Mouse (Mus musculus) c-Kit-negative CD71-positive TER-119-positive erythroid progenitor cells, embryonic 14.5 days (primary cell): ENCODE results near the gene Dcaf15.

Experiments used
- DNase-seq: peaks from one replicate; pipeline ENCODE4 v3.0.0-alpha.2; 2013; ENCODE audit warnings: low read depth, low spot score

Dcaf15 gene

DNA sequence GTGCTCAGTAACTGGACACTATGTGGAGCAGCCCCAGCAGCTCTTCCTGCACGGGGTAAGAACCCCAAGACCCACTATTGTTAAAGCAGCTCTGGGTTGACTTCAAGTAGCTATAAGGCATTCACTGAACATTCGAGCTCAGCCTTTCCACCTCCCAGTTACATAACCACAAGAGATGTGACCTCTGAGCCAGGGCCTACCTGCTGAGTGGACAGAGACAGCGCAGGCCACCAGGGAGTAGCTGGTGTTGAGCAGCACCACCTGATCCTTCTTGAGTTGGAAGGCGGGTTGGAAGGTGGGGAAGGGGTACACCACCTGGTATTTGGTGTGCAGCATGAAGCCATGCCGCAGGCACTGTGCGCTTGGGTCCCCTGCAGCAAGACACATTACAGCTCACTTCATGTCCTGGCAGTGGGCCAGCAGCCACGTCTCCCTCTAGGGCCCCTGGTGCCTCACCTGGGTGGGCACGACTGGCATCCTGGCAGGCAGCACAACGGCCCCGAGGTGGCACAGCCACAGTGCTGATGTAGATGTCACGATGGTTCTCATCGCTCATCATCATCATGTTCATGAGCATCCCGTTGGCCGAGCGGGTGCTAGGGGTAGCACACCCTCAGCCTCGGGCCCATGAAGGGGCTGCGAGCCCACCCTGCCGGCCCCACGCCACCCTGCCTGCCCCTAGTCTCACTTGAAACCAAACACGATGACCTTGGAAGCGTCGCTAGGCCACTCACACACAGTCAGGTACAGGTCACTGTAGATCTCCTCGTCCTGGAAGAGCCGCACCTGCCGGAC lies 2.9 kb downstream of the Dcaf15 start:
- no peak for DNase-seq

DNA sequence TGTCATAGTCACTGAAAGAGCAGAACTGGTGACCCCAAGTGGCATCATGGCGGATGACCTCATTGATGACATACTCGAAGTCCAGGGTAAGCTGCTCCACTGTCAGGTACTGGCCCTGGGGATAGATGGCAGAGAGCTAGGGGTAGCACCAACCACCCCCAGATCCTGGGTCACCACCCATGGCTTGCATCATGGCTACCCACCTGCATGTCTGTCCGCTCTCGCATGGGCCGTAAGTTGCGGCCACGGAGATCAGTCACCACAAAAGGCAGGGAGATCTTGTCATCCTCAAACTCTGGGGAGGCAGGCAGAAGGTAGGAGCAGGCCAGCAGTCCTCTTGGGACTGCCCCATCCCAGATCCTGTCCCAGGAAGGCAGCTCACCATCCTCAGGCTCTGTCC lies 6.2 kb downstream of the Dcaf15 start:
- no peak for DNase-seq

DNA sequence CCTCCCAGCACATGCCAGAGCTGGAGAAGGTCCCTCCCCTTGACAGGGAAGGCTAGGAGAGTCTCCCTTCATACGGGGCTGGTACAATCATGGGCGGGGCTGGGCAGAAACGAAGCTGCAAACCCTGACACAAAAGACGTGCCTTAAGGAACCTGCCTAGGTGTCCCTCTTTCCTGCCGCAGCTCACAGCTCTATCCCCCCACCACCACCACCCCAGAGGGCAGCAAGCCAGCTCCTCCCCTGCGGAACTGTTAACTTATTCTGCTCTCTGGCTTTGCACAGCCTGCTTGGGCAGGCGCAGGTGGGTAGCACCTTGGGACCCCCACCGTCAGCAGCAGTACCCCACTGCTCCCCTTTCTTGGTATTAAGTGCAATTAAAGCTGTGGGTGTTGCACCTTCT lies 8.5 kb downstream of the Dcaf15 start:
- no peak for DNase-seq

DNA sequence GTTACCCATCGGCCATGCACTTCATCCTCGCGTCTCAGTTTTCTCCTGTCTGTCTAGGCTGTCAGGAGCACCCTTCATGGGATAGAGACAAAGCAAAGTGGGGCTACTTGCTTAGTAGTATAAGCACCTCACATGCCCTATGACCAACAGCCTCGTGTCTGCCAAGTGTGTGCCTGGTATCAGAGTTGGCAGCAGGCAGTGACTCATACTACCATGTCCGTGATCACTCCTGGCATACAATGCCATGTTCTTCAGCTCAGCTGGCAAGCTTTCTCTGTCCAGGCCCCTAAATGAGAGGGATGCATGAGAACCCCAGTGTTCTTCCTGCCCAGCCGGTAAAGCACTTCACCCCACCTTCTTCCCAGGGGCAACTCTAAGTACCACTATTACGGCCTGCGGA lies 14.0 kb downstream of the Dcaf15 start:
- no peak for DNase-seq

DNA sequence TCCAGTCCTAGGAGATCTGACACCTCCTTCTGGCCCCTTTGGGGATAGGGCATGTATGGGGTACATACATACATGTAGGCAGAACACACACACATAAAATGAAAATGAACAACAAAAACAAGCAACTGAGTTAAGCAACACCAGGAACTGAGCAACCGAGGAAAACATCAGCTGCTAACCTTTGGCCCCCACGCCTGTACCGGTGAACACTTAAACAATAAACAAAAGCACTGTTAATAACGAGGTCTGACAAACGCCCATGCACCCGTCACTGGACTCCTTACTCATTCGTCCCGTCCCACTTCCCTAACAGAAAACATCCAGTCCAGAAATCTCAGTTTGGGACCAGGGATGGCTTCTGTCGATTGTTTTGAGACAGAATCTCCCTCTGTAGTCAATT lies 15.3 kb downstream of the Dcaf15 start:
- no peak for DNase-seq

DNA sequence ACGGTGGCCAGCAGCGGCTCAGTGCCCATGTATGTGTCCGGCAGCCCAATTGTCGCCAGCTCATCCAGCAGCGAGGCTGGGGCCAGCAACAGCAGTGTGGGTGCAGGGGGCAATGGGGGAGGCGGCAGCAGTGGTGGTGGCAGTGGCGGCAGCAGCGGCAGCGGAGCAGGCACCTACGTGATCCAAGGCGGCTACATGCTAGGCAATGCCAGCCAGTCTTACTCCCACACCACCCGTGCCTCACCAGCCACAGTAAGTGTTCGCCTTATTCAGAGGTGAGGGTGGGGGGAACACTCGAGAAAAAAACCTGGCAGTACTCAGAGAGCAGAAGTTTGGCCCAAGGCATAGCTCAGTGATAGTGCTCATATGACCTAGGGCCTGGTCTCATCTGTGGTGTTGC lies 16.7 kb downstream of the Dcaf15 start:
- no peak for DNase-seq

DNA sequence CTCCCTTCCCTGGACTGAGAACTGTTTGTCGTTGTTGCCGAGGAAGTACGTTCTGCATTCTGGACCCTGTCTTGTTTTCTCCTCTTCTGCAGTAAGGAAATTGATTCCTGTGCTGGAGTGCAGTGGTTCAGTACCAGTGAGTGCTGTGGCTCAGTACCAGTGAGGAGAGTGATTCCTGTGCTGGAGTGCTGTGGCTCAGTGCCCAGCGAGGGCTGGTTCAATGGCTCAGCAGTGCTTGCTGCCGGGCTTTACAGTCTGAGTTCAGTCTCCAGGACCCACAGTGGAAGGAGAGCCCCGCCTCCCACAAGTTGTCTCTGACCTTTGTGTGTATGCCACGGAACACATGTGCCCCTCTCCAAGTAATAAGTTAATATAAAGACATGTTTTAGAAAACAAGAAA lies 17.4 kb downstream of the Dcaf15 start:
- no peak for DNase-seq

DNA sequence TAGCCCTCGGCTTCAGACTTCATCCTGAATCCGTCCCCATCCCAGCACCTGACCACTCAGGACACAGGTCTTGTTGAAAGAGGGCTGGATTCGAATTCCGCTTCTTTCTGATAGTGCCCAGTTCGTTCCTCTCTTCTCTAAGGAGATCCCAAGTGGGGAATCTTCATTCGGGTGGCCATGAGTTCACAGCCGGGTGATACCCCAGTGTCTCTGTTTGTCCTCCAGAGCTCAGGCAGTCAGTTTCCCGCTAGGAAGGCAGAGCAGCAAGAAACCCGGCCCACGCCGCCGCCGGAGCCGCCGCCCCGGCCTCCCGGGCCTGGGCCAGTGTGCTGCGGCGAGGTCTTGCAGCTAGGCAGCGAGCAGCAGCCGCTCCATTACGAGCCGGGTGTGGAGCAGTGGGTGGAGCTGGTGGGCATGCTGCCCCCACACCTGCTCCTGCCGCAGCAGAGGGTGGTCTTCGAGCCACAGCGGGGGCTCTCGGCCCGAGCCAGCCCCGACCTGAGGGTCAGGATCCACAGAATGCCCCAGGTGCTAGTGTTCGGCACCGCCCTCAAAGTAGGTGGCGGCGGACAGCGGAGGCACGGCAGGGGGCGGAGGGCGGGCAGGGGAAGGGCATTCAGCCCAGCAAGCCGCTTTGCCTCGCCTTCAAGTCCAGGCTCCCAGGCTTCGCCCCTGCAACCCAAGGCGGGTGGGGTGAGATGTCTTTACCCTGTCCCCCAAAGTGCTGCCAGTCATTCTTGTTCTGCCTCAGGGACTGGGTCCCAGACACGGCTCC lies 20.0 kb downstream of the Dcaf15 start:
- DNase-seq, result no peak

DNA sequence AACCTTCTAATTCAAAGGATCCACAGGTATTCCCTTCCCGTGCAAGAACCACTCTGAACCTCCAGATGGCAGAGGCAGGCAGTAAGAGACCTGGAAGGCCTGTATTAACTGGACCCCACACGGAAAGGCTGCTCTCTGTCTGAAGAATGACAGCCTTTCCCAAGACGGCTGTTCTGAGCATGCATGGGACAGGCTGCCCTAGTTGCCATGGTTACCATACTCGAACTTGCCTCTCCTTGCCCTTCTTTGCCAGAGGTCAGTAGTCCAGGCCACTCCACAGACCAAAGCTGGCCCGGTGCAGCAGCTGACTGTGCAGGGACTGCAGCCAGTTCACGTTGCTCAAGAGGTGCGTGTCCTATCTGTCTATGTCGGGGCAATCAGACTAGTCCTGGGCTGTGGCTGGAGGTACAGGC lies 20.7 kb downstream of the Dcaf15 start:
- DNase-seq, result no peak

DNA sequence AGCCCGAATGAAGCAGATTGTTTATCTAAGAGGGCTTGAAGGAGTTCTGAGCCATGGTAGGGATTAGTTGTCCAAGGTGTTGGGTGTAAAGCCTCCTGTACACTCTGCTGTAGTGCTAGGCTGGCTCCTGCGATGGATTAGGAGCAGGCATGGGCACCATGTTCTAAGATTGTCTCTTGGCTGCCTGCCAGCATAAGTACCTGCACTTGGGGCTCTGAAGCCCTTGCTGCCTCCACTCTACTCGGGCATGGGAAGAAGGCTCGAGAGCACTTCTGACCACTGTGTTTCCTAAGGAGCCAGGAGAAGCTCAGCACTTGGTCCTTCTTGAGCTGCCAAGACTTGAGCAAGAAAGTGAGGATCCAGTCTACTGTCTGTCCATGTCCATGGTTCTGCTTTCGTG lies 25.4 kb downstream of the Dcaf15 start:
- no peak for DNase-seq

DNA sequence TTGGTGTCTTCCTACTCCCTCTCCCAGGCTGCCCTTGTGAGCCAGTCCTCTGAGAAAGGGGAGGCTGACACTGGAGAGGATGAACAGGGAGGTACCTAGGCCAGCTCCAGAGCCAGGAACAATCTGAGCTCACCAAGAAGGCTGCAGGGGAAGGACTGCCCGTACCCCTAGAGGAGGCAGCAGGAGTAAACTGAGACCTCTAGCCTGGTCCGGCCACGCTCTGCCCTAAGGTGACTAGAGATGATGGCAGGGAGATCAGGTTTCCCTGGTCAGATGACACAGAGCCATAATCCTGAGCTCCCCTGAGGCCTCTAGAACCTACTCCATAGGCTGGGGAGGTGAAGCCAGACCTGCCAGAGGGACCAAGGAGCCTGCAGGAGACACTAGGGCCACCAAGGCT lies 27.7 kb downstream of the Dcaf15 start:
- DNase-seq, result no peak

DNA sequence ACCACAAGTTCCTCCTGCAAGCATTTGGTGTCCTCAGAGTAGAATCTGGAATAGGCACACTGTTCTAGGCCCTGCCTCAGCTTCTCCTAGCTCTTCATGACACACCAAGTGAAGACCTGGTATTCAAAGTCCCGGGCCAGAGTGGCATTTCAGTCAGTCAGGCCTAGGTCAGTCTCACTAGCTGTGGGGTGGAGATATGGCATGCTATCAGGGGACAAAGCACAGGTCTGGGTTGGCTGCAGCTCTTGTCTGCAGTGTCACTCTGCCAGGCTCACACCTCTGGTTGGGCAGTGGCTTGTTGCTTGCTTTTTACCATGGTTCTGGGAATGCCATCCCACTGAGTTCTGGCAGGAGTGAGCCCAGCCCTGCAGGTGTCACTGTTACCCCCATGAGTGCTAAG lies 28.2 kb downstream of the Dcaf15 start:
- no peak for DNase-seq

DNA sequence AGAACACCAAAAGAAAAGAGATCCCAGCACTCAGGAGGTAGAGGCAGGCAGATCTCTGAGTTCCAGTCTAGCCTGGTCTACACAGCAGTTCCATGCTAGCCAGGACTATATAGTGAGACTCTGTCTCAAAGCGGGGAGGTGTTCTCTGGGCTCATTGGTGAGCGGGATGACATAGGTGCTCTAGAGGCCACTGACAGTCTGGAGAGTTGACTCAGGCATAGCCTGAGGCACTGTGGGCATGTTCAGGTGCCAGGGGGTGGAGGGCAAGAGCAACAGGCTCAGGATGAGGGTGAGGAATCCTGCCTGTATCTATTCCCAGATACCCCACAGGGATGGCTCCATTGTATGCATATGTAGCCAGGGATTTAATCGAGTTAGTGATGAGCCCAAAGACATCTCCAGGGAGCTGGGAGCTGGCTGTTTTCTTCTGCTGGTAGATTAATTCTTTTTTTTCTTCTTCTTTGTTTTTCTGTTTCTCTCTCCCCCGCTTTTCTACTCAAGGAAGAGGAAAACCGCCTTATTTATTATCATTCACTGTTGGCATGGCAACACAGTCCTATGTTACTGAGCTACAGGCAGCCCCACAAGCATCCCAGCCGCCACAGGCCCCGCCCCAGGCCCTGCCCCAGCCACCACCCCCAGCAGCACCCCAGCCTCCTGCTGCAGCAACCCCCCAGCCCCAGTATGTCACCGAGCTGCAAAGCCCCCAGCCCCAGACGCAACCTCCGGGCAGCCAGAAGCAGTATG lies 31.2 kb downstream of the Dcaf15 start:
- DNase-seq, result no peak

DNA sequence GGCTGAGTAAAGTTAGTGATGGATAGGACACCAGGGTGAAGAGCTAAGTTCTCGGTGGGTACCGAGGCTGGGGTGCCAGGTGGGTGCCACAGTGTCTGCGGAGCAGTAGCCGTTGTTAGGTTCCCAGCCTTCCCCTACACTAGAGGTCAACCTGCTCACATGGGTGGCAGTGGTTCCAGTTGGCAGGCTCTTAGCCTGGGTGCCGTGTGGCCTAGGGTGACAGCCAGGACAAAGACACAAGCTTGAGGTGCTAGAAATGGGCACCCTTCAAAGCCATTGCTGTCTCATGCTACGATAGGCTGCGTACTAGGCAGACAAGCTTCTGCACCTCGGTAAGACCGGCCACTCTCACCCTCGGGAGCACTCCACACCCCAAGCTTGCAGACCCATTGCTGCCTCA lies 32.2 kb downstream of the Dcaf15 start:
- no peak for DNase-seq

DNA sequence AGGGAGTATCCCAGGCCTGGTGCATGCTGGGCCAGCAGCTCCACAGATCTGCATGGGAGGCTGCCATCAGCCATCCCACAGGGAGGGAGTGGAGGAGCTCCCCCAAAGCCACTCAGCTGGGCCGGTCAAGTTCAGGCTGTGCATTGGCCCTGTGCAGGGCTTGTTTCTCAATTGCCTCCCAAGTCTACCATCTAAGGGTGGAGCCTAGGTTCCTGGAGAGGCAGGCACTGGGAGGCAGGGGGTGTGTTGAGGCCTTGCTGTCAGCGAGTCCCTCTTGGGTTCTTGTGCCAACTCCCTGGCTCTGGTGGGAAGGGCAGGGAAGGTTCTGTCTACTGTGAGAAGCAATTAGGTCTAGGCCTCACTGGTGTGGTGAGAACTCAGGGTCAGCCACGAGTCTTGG lies 32.6 kb downstream of the Dcaf15 start:
- no peak for DNase-seq

DNA sequence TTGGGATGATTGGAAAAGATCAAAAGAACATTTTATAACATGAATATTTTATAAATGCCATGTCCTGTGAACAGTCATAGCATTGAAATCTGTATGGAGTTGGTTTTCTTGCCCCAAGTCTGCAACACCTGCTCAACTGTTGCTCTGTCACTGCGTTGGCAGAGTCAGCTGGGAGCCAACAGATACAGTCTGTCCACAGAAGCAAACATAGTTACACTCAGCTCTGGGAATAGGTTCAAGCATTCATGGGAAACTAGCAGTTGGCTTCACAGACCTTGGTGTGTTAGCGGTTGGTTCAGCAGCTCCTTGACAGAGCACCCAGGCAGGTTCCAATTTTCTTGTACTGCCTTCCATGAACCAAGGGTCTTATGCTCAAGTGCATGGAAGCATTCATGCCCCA lies 33.9 kb downstream of the Dcaf15 start:
- DNase-seq, result no peak

DNA sequence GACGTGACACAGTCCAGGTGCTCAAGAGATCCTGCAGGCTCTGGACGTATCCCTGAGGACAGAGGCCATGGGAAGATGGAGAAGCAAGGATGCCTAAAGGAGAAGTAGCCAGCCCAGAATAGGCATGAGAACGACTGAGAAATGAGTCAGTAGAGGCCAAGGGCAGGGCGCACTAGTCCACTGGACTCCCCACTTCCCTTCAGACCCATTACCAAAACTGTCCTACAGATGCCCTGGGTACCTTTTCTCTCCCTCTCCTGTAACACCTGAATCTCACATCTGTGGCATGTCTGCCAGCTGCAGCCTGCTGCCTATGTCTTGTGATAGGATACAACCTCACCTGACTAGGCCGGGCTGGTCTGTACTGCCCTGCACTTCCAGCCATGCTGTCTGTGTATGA lies 34.3 kb downstream of the Dcaf15 start:
- DNase-seq, result no peak

DNA sequence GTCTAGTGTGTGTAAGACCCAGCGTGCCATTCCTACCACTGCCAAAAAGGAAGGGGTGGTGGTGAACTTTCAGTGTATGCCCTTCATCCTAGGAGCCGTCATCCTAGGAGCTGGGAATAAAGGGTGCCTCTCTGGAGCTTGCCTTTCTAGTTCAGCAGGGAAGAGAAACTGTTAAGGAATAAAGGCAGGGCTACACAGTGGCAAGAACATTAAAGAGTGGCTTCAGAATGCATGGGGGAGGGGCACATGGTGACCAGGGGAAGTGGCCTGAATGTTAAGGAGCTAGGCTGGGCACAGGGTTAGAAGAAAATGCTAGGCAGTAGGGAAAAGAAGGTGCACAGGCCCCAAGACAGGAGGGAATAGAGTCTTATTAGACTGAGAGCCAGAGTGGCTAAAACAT lies 34.8 kb downstream of the Dcaf15 start:
- no peak for DNase-seq

DNA sequence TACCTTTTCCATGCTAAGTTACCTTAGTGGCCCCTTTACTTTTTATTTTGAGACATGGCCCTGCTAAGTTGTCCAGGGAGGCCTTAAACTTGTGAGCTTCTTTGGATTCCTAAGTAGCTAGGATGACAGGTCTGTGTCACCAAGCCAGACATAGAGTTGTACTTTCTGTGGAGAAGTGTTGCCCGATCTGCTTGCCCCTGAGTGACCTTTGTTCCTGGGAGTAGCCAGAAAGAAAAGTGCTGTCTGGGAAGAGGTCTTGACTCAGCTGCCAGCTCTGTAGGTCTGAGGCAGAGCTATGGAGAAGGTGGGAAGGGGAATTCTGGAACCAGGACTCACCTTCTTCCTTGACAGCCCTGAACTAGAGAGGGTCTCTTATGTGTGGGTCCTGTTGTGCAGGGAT lies 35.4 kb downstream of the Dcaf15 start:
- DNase-seq, result no peak

DNA sequence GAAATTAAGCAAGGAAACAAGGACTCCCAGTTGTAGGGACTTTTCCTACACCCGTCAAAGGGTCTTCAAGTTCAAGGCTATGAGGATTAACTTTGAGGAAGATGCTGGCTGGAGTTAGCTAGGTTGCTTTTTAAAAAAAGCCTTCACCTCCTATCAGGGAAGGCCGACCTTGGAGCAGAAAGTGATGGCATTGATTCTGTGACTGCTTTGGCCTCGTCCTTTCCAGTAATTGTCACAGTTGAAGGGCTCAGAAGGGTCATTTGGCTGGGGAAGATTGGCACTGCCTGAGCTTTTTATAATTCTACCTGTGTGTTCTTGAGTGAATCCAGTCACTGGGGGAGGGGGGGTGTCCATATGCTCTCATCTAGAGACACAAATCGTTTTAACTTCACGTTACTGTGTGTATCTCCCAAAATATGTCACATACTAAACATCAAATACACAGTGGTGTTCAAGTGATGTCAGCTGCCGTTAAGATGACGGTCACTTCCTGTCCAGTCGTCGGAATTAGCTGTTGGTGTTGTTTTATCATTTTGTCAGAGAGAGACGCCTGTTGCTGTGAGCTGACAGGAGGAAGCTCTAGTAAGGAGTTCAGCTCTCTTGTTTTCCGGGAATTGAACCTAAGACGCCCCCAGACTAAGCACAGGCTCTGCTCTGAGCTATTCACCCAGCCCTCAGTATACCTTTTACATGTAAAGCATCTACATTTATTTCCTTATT lies 36.1 kb downstream of the Dcaf15 start:
- DNase-seq, result no peak

DNA sequence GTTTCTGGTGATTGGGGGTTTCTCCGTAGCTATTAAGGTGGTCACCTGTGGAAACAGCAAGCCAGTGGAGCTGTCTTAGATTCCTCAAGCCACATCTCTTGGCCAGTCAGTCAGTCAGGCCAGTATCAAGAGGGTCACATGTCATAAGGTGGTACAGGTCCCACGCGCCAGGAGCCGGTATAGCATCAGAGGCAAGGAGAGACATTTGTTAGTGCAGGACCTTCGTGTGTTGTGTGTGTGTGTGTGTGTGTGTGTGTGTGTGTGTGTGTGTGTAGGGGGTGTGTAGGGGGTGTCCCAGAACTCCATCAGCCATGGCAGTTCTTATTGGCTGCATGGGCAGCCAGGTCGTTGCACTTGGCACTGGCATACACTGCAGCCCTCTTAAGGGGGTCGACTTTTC lies 36.7 kb downstream of the Dcaf15 start:
- DNase-seq, result no peak

DNA sequence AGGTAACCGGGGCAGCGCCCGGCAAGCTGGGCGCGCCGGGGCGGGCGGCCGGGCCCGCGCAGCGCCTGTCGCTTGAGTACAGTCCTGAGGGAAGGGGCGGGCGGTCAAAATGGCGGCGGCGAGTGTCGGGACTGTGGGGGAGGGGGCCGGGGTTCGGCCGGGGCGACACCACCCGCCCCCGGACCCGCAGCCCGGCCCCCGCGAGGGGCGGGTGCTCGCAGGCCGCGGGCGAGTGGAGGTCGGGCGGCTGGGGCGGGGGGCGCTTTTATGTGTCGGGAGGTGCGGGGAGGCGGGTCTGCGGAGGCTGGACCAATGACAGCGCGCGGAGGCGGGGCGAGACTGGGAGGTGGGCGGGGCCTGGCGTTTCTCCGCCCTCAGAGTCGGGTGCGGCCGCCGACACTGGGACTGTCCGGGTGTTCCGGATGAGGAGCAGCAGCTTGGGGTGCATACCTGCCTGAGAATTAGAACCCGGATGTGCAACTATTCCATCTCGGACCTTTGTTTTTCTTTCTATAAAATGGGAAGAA lies 37.5 kb downstream of the Dcaf15 start:
- DNase-seq, result peak; percentile 83
